Mouse (Mus musculus) kidney, postnatal 10 days (tissue): Measurements from ENCODE around the gene Klhl7.

Experiments used
- DNase-seq: peaks from one replicate; pipeline ENCODE4 v3.0.0; 2021; ENCODE audit warnings: mixed read lengths

The Klhl7 gene

DNA sequence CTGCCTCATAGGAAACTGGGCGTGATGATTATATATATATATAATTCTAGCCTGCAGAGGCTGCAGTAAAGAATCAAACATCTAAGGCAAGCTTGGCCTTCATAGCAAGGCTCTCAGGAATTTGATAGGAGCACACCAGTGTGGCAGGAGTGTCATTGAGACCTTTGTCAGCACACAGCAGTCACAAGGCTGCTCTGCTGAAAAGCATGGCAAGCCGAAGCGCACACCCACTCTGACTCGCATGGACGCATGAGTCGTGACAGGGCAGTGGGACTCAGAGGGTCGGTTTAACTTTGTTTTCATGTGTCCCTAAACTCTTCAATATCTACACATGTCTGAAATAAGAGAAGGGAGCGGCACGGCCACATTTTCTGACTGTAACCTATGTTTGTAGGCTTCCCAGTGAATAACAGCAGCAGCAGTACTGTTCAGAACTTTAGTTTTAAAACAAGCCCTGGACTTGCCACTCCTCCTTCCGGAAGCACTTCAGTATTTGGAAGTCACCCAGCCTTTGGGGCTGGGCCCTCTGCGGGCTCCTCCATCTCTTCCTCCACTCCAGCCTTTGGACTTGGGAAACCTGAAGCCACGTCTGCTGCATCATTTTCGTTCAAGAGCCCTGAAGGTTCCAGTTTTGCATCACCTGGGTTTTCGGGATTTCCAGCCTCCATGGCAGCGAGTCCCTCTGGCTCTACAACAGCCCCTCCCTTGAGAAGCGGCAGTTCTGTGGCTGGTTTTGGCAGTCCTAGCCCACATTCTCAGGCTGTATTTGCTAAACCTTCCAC, 81.3 kb downstream of the Klhl7 start:
- no peak for DNase-seq

DNA sequence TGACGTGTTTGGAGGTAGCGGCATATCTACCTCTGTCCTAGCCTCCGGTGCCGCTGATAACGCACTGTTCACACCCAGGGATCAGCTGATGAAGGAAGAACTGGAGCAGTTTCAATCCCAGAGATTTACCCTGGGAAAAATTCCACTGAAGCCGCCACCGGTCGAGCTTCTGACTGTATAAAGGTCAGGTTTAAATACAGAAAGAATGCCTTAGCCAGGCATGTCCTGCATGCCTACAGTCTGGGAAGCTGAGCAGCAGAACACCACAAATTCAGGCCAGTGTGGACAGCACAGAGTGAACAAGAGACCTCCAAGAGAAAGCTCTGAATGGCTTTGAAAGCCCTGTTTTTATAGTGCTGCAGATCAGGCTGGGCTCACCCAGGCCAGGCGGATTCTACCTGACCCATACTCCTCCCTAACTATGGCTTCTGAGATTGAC, 81.9 kb downstream of the Klhl7 start:
- DNase-seq, result no peak

DNA sequence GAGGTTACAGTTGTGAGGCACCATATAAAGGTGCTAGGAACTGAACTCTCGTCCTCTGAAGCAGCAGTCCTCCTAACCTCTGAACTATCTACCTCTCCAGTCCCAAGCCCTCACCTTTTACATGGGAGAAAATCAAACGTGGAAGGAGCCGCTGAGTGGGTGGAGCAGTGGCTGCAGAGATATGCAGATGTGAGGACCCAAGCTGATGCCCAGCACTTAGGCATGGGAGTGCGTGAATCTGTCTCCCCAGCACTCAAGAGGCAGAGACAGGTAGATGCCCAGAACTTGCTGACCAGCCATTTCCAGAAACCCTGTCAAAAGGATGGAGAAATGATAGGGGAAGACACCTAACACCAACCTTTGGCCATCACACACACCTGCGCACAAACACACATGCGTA, 82.7 kb downstream of the Klhl7 start:
- no peak for DNase-seq

DNA sequence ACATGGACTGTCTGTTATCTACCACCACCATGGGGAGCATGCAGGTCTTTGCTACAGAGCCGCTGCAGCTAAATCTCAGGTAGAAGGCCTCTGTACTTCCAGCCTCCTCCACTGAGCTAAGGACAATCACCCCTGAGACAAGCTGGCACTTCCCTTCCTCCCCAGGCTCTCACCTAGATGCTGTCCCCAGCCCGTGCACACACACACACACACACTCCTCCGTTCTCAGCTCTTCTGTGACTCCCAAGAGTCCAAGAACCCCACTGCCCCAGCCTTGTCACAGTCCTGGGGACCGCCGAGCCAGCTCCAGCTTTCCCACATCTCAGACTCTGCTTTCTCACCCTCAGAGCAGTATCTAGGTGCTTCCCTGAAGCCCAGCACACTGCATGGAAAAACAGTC, 83.6 kb downstream of the Klhl7 start:
- no peak for DNase-seq

DNA sequence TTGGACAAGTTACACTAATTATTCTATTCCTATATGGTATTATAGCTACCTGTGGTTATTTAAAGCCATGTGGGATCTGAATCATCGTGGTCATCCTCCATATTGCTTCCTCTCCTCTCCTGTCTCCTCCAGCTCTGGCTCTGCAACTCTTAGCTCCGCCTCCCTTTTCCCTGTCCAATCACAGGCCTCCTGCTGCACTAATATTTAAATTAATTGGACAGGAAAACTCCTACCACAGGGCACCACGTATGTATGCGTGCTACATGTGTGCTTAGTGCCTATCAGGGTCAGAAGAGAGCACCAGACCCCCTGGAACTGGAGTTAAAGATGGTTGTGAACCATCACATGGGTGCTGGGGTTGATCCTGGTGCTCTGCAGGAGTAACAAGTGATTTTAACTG, 88.1 kb downstream of the Klhl7 start:
- DNase-seq, result no peak

DNA sequence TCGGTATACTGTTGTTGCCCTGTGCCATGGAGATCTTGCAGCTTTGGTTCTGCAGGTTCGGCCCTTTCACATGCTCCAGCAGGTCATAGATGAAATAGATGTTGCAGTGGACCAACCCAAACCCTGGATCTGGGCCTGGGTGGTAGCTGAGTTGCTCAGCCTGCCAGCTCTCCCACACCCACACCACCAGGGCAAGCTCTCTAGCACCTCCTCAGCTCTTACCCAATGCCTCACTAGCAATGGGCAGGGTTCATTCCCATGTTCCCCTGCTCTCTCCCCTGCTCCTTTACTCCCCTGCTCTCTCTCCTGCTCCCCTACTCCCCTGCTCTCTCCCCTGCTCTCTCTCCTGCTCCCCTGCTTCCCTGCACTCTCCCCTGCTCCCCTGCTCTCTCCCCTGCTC, 91.4 kb downstream of the Klhl7 start:
- DNase-seq, result no peak

DNA sequence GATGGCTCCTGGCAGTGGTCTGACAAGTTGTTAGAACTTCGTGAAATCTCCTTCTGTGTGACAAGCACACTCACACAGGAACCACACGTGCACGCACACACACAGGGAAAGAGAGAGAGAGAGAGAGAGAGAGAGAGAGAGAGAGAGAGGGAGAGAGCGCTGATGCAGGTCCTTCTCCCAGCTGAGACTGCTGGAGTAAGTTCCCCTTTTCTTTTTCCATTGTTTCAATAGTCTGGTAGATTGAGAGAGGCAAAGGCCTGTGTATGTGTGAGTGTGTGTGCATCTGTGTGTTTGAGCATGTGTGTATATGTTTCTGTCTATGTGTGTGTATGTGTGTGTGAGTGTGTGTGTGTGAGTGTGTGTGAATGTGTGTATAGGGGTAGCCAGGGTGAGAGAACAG, 100.6 kb downstream of the Klhl7 start:
- no peak for DNase-seq

DNA sequence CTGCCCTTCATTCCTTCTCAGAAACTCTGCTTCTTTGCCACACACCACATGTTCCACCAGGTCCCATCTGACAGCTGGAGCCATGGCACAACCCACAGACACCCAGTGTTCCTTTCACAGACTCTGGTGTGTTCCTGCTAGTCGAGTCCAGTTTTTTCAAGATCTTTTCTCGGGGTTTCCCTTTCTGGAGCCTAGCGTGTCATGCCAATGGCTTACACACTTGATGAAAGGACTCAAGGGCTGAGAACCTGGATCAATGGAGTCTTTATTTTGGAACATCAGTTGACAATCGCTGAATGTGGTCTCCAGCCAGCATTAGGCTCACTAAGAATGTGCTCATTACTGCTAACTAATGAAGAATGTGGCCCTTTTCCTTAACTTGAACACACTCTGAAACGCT, 102.1 kb downstream of the Klhl7 start:
- DNase-seq, result no peak

DNA sequence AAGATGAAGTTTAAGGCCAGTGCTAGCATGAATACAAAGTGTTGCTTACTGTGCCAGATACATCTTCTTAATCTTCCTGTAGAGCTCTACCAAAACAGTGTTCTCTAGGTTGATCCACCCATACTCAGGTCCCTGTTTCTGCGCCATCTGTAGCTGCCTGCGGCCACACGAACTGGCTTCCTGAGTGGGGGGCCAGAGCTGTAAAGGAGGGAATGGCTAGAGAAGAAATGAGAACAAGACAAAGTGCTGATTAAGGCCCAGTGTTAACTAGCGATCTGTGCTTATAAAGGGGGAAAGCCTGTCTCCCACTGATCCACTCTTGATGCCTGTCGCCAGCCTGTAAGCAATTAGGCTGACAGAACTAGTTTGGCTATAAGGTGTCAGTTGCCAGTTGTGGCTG, 102.9 kb downstream of the Klhl7 start:
- DNase-seq, result no peak

DNA sequence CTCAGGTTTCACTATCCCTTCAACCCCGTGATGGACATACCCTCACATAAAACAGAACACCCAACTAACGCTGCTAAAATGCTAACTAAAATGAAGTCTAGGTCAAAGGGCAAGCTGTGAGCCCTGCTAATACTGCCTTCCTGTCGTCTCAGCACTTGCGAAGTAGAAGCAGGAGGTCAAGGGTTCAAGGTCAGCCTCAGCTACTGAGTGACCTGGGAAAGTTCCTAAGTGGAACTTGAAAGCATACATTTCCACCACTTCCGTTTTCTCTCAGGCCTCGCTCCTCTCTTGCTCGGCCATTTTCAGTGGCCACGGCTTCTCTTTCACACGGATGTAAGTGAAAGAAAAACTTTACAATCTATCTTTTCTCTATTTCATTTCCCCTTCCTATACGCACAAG, 107.6 kb downstream of the Klhl7 start:
- no peak for DNase-seq

DNA sequence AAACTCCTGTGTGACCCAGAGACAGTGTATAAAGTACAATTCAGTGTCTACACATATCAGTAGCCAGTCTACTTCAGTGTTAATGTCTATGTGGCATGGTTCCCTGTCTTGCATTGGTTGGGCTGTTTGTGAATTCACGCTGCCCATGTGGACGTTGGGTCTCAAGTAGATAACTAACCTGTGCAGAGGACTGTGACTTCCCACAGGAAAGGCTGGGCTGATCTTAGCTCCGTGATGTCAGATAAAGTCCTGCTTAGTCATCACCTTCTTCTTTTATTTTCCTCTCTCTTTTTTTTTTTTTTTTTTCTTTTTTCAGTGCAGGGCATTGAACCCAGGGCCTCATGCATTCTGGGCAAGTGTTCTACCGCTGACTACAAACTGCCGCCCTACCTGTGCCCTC, 108.1 kb downstream of the Klhl7 start:
- DNase-seq, result no peak
